Mouse (Mus musculus) activated CD4-positive, CD25-positive, alpha-beta regulatory T cell (primary cell): ENCODE measurements around the gene Rprml. TPM values are rescaled to one million over a fixed set of nuclear protein-coding genes. Genes with fewer than 3 reads are reported as not detected.

Experiments used
- polyA plus RNA-seq, 2 experiments: library from polyadenylated mRNA; unstranded; fragments of 100-300 nt; shearing (Covaris generic); gene quantifications; one replicate each; pipeline ENCODE4 v1.2.1; 2017

The Rprml gene
- polyA plus RNA-seq, result not detected

DNA sequence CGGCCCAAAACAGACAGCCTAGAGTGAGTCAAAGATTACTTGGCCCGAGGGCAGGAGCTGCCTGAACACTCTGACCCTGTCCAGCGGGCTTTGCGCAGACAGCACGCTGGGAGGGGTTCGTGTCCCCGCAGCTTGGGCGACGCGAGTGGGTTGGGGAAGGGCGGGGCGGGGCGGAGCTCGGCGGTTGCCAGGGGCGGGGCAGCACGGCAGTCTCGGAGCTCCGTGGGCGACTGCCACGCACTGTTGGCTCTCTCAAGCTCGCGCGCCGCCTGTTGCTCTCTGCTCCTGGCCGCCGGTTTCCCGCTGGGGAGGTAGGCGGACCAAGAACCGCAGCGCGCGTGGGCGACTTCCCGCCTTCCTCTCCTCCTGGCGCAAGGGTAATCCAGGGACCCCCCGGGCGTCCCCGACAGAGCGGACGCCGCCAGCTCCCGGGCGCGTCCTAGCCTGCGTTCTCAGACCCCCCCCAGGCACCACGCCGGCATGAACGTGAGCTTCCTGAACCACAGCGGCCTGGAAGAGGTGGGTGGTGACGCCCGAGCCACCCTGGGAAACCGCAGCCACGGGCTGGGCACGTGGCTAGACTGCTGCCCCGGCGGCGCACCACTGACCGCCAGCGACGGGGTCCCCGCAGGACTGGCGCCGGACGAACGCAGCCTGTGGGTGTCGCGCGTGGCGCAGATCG, at the start of gene Rprml:
TSS of gene Rprml (plus strand) at position 270 of the 682 bp plus-strand sequence.

DNA sequence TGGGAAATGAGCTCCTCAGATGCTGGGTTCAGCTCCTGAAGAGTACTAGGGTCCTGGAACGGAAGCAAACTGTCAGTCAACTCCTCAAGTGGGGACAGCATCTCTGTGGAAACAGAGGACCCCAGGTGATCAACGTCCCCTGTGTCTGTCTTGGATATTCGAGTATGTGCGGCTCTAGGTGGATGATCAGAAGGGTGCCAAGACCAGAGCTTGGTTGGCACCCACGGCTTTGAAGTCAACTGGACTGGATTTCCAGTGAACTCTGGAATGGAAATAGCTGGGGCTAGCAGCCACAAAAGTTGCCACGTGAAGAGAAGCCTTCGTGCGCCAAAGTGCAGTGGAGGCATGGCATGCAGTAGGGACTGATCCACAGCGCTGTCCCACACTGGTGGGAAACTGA, 28.3 kb upstream of the Rprml start, which contains the start of gene Gm884:
TSS of gene Gm884 (minus strand) at position 101 of the 400 bp plus-strand sequence.

GRCm38 (mm10) chr11:103638790-103639189, 10.6 kb upstream of the Rprml start, which contains the start of gene Lyzl6:
Lyzl6 (minus strand) TSS chr11:103638890.

GRCm38 (mm10) chr11:103697565-103698176, 48.3 kb downstream of the Rprml start, which contains the start of gene Gosr2:
Gosr2 (minus strand) TSS chr11:103697898.

Other genes starting within 250 kb of the Rprml start
- 10 to 100 TPM; 10.3 to 17.9 TPM for gene Plekhm1, start 236.9 kb upstream of the Rprml start, polyA plus RNA-seq
- under 1 TPM in 1 of 2 experiments, not detected in 1; 0.12 TPM for gene Lrrc37a, start 145.0 kb upstream of the Rprml start, polyA plus RNA-seq
- not detected for gene Gm884, start 28.4 kb upstream of the Rprml start, polyA plus RNA-seq
- gene Lyzl6, start 10.7 kb upstream of the Rprml start, polyA plus RNA-seq, result not detected
- 100 to 1,000 TPM in 1 of 2 experiments, 10 to 100 TPM in 1; 83.1 to 109 TPM for gene Gosr2, start 48.3 kb downstream of the Rprml start, polyA plus RNA-seq
- gene Wnt9b, start 100.3 kb downstream of the Rprml start, polyA plus RNA-seq, result not detected
- gene Wnt3, start 124.6 kb downstream of the Rprml start, polyA plus RNA-seq, result 1 to 10 TPM; 2.6 to 5.2 TPM